Mouse (Mus musculus): Measurements from ENCODE around the gene Hnrnph1. TPM values are rescaled to one million over a fixed set of nuclear protein-coding genes. Genes with fewer than 3 reads are reported as not detected.

Gene Hnrnph1
- total and polyA plus RNA-seq, 3 experiments: 239 to 829 (median 428) TPM

- H3K27me3 ChIP-seq (replicated peaks): no peaks in the 10 kb centered on the region
- dilution Hi-C loops (cut with MboI; ENCODE audit: extremely low pct_ligation_motif_present, extremely low pct_unique_long_range_greater_than_20kb, low sequenced_read_pairs) (no loop called here), in situ Hi-C loops (cut with MboI; ENCODE audit: low pct_ligation_motif_present, low pct_unique_long_range_greater_than_20kb, low sequenced_read_pairs) (loop anchor here (10.0 kb wide), 2 partner anchors 143 to 233 kb away; partner anchors contain the start of gene Tbc1d9b)
Observed at GRCm38 (mm10) chr11:50367531-50367930, 9.3 kb upstream of the Hnrnph1 start.

GRCm38 (mm10) chr11:50369360-50369911 lies 7.4 kb upstream of the Hnrnph1 start:
- H3K79me2 ChIP-seq (replicated peaks; ENCODE audit: control insufficient read depth, extremely low read depth, insufficient read depth, poor library complexity, severe bottlenecking): no peaks in the 10 kb centered on the region
- H3K36me3 ChIP-seq (replicated peaks in 1 of 2; ENCODE audit: control insufficient read depth in 1 of 2, insufficient read depth in 1 of 2, low read length in 1 of 2): no peaks in the 10 kb centered on the region
- no peaks in the 10 kb centered on the region for H3K27me3 ChIP-seq (replicated peaks)
- DNase-seq (ENCODE audit: extremely low read depth): no peak
- no peak overlapping the region for H3K27ac ChIP-seq (ENCODE audit: insufficient read depth, low read depth)
- H3K9ac ChIP-seq (ENCODE audit: insufficient read depth, low read depth): no peak overlapping the region
- H3K9me3 ChIP-seq (replicated peaks; ENCODE audit: low read length): no peaks in the 10 kb centered on the region
- H3K4me2 ChIP-seq (ENCODE audit: insufficient read depth, low read depth, poor library complexity, severe bottlenecking): no peak overlapping the region
- in situ Hi-C loops (cut with MboI; ENCODE audit: low pct_ligation_motif_present, low pct_unique_long_range_greater_than_20kb, low sequenced_read_pairs): loop anchor here (10.0 kb wide), 2 partner anchors 145 to 235 kb away; partner anchors contain the start of gene Tbc1d9b
- TF ChIP-seq JUND (conservative IDR thresholded peaks at IDR 0.05; ENCODE audit: low read depth, low read length) (no peak), ZMIZ1 (IDR thresholded peaks at IDR 0.05; ENCODE audit: low read depth, low read length) (no peak), NELFE (IDR thresholded peaks at IDR 0.05; ENCODE audit: low read depth, low read length) (no peak), E2F4 (IDR thresholded peaks at IDR 0.05; ENCODE audit: insufficient replicate concordance, low read depth, low read length) (no peak), SMC3 (IDR thresholded peaks at IDR 0.05; ENCODE audit: low read depth, low read length) (no peak), IRF4 (IDR thresholded peaks at IDR 0.05; ENCODE audit: low read depth, low read length) (no peak), GABPA (IDR thresholded peaks at IDR 0.05; ENCODE audit: insufficient replicate concordance, low read depth, low read length) (no peak), JUN (IDR thresholded peaks at IDR 0.05; ENCODE audit: insufficient read depth, low read depth, low read length) (no peak), MAFK (IDR thresholded peaks at IDR 0.05; ENCODE audit: insufficient replicate concordance, low read length) (no peak), UBTF (IDR thresholded peaks at IDR 0.05; ENCODE audit: low read depth, low read length) (no peak), POLR2AphosphoS2 (IDR thresholded peaks at IDR 0.05; ENCODE audit: low read depth, low read length) (no peak), POLR2A (IDR thresholded peaks at IDR 0.05; ENCODE audit: low read depth, low read length) (no peak), CTCF (conservative IDR thresholded peaks at IDR 0.05 in 1 of 2, IDR thresholded peaks at IDR 0.05 in 1 of 2; ENCODE audit: low read depth in 2 of 2, low read length in 2 of 2) (no peak), CHD2 (IDR thresholded peaks at IDR 0.05; ENCODE audit: low read length) (no peak), EP300 (IDR thresholded peaks at IDR 0.05; ENCODE audit: low read length) (no peak), USF2 (conservative IDR thresholded peaks at IDR 0.05; ENCODE audit: low read depth, low read length) (no peak), ZNF384 (IDR thresholded peaks at IDR 0.05; ENCODE audit: low read depth, low read length) (no peak)
- H3K4me1 ChIP-seq (ENCODE audit: control insufficient read depth in 1 of 2, insufficient read depth in 2 of 2): peaks cover 7 to 8% of the 10 kb centered on the region in 2 experiments
- H3K4me3 ChIP-seq (replicated peaks in 1 of 3; ENCODE audit: low read depth in 2 of 3, low read length in 2 of 3, poor library complexity in 1 of 3): no peak overlapping the region
- dilution Hi-C loops (cut with MboI; ENCODE audit: extremely low pct_ligation_motif_present, extremely low pct_unique_long_range_greater_than_20kb, low sequenced_read_pairs): no loop called here

More at GRCm38 (mm10) chr11:50367531-50367930, 9.3 kb upstream of the Hnrnph1 start:
- TF ChIP-seq MAZ (IDR thresholded peaks at IDR 0.05; ENCODE audit: low read depth, low read length) (no peak), IRF4 (IDR thresholded peaks at IDR 0.05; ENCODE audit: low read depth, low read length) (no peak), KAT2A (IDR thresholded peaks at IDR 0.05; ENCODE audit: insufficient replicate concordance, low read length) (no peak), CHD2 (IDR thresholded peaks at IDR 0.05; ENCODE audit: low read length) (no peak), RCOR1 (conservative IDR thresholded peaks at IDR 0.05; ENCODE audit: low read depth, low read length) (no peak), SIN3A (IDR thresholded peaks at IDR 0.05; ENCODE audit: low read length) (no peak), ZMIZ1 (IDR thresholded peaks at IDR 0.05; ENCODE audit: low read depth, low read length) (no peak), ETS1 (conservative IDR thresholded peaks at IDR 0.05; ENCODE audit: low read depth, low read length) (no peak), TCF12 (IDR thresholded peaks at IDR 0.05; ENCODE audit: low read depth, low read length) (no peak), ZKSCAN1 (IDR thresholded peaks at IDR 0.05; ENCODE audit: borderline replicate concordance, low read depth, low read length) (no peak), NRF1 (IDR thresholded peaks at IDR 0.05; ENCODE audit: low read depth, low read length) (no peak), POLR2AphosphoS2 (IDR thresholded peaks at IDR 0.05; ENCODE audit: low read depth, low read length) (no peak), POLR2A (IDR thresholded peaks at IDR 0.05; ENCODE audit: low read depth, low read length) (no peak), NELFE (IDR thresholded peaks at IDR 0.05; ENCODE audit: low read depth, low read length) (no peak), HCFC1 (IDR thresholded peaks at IDR 0.05; ENCODE audit: low read depth, low read length) (no peak)
- Histone ChIP-seq H3K4me3 (replicated peaks in 1 of 3; ENCODE audit: low read depth in 2 of 3, low read length in 2 of 3, poor library complexity in 1 of 3) (no peak overlapping the region), H3K9me3 (replicated peaks; ENCODE audit: low read length) (no peaks in the 10 kb centered on the region), H3K4me2 (ENCODE audit: insufficient read depth, low read depth, poor library complexity, severe bottlenecking) (no peak overlapping the region), H3K9ac (ENCODE audit: insufficient read depth, low read depth) (no peak overlapping the region), H3K4me1 (ENCODE audit: control insufficient read depth in 1 of 2, insufficient read depth in 2 of 2) (peaks cover 7 to 8% of the 10 kb centered on the region in 2 experiments), H3K27ac (ENCODE audit: insufficient read depth, low read depth) (no peak overlapping the region), H3K36me3 (replicated peaks in 1 of 2; ENCODE audit: control insufficient read depth in 1 of 2, insufficient read depth in 1 of 2, low read length in 1 of 2) (no peaks in the 10 kb centered on the region), H3K79me2 (replicated peaks; ENCODE audit: control insufficient read depth, extremely low read depth, insufficient read depth, poor library complexity, severe bottlenecking) (no peaks in the 10 kb centered on the region)
- no peak for DNase-seq (ENCODE audit: extremely low read depth)

All from CH12.LX (cell line).